Mouse (Mus musculus) forebrain, embryonic 12.5 days (tissue): Measurements from ENCODE around the gene Otulin. TPM values are rescaled to one million over a fixed set of nuclear protein-coding genes. Genes with fewer than 3 reads are reported as not detected.

ENCODE experiments used
- ATAC-seq: fragments of 200-750 bp; cut with Nextera tagmentation; 2 replicates; pipeline ENCODE4 v1.8.0; 2017; ENCODE audit warnings: moderate TSS enrichment; ENCODE audit not compliant: low FRiP score
- H3K27ac ChIP-seq: fragments of 300-500 bp; sonication (generic); 2 replicates; pipeline ENCODE4 v1.5.1; 2016; ENCODE audit warnings: mild to moderate bottlenecking
- H3K27me3 ChIP-seq: fragments of 300-500 bp; sonication (generic); 2 replicates; pipeline ENCODE4 v1.6.1; 2016; ENCODE audit warnings: mild to moderate bottlenecking
- H3K36me3 ChIP-seq: fragments of 300-500 bp; sonication (generic); replicated peaks from 2 replicates; pipeline ENCODE4 v1.6.1; 2016; ENCODE audit warnings: mild to moderate bottlenecking
- H3K4me1 ChIP-seq: fragments of 300-500 bp; sonication (generic); 2 replicates; pipeline ENCODE4 v1.6.1; 2016
- H3K4me2 ChIP-seq: fragments of 300-500 bp; sonication (generic); 2 replicates; pipeline ENCODE4 v1.6.1; 2016; ENCODE audit warnings: mild to moderate bottlenecking, moderate library complexity
- H3K4me3 ChIP-seq: fragments of 300-500 bp; sonication (generic); replicated peaks from 2 replicates; pipeline ENCODE4 v1.5.1; 2016; ENCODE audit warnings: mild to moderate bottlenecking
- H3K9ac ChIP-seq: fragments of 300-500 bp; sonication (generic); 2 replicates; pipeline ENCODE4 v1.6.1; 2016; ENCODE audit warnings: mild to moderate bottlenecking
- H3K9me3 ChIP-seq: fragments of 300-500 bp; sonication (generic); 2 replicates; pipeline ENCODE4 v1.6.1; 2016
- WGBS: fragments of 180-500 bp; shearing (Covaris S2); methylation state at CpG from one replicate; pipeline ENCODE4 v1.1.7; 2016; 5-methylcytosine and 5-hydroxymethylcytosine counted together
- polyA plus RNA-seq: library from polyadenylated mRNA; unstranded; fragments of >200 nt; fragmentation: Nextera tagmentation; extraction: Ambion mirVana; gene quantifications from 2 replicates; pipeline ENCODE4 v1.2.1, GENCODE M21; 2016

Gene Otulin
- polyA plus RNA-seq, 1 experiment from 2014 or later = 32.7 TPM

- peaks cover 16% of the 10 kb centered on the region for H3K4me1 ChIP-seq
- H3K27ac ChIP-seq = no peak overlapping the region
- H3K4me3 ChIP-seq = no peak overlapping the region
- peaks cover 7% of the 10 kb centered on the region for H3K36me3 ChIP-seq
- WGBS = 92% methylated on average over 6 of the region's 6 CpGs
- no peaks in the 10 kb centered on the region for H3K27me3 ChIP-seq
- H3K9ac ChIP-seq = no peak overlapping the region
- no peak for ATAC-seq
- no peaks in the 10 kb centered on the region for H3K9me3 ChIP-seq
- no peak overlapping the region for H3K4me2 ChIP-seq
Measured at GRCm38 (mm10) chr15:27583620-27584019, 46.9 kb downstream of the Otulin start.

- no peak overlapping the region for H3K4me3 ChIP-seq
- H3K27me3 ChIP-seq = no peaks in the 10 kb centered on the region
- H3K4me2 ChIP-seq = no peak overlapping the region
- ATAC-seq = no peak
- H3K9me3 ChIP-seq = no peaks in the 10 kb centered on the region
- no peak overlapping the region for H3K9ac ChIP-seq
- H3K36me3 ChIP-seq = peaks cover 7% of the 10 kb centered on the region
- WGBS = 83% methylated on average over 4 of the region's 4 CpGs
- no peak overlapping the region for H3K27ac ChIP-seq
- peaks cover 16% of the 10 kb centered on the region for H3K4me1 ChIP-seq
Measured at GRCm38 (mm10) chr15:27583042-27583441, 47.5 kb downstream of the Otulin start.

GRCm38 (mm10) chr15:27582428-27582827 is 48.1 kb downstream of the Otulin start:
- 79% methylated on average over 3 of the region's 3 CpGs for whole genome bisulfite sequencing
- Histone ChIP-seq H3K27me3 (no peaks in the 10 kb centered on the region), H3K4me2 (no peak overlapping the region), H3K9me3 (no peaks in the 10 kb centered on the region), H3K9ac (no peak overlapping the region), H3K36me3 (peaks cover 7% of the 10 kb centered on the region), H3K27ac (no peak overlapping the region), H3K4me1 (peaks cover 16% of the 10 kb centered on the region), H3K4me3 (no peak overlapping the region)
- no peak for ATAC-seq

GRCm38 (mm10) chr15:27581640-27582039 is 48.9 kb downstream of the Otulin start:
- H3K4me1 ChIP-seq = peaks cover 16% of the 10 kb centered on the region
- no peak overlapping the region for H3K4me2 ChIP-seq
- no peaks in the 10 kb centered on the region for H3K9me3 ChIP-seq
- H3K36me3 ChIP-seq = peaks cover 7% of the 10 kb centered on the region
- H3K9ac ChIP-seq = no peak overlapping the region
- H3K4me3 ChIP-seq = no peak overlapping the region
- peak overlapping the region; percentile 56 for H3K27ac ChIP-seq
- no peaks in the 10 kb centered on the region for H3K27me3 ChIP-seq
- peak; percentile 63 for ATAC-seq
- 5% methylated on average over 3 of the region's 3 CpGs for WGBS

GRCm38 (mm10) chr15:27580771-27581170 is 49.7 kb downstream of the Otulin start:
- no peak overlapping the region for H3K4me2 ChIP-seq
- WGBS = 87% methylated on average over 2 of the region's 2 CpGs
- H3K4me3 ChIP-seq = no peak overlapping the region
- no peaks in the 10 kb centered on the region for H3K27me3 ChIP-seq
- no peaks in the 10 kb centered on the region for H3K9me3 ChIP-seq
- H3K27ac ChIP-seq = no peak overlapping the region
- H3K36me3 ChIP-seq = peaks cover 7% of the 10 kb centered on the region
- no peak for ATAC-seq
- H3K4me1 ChIP-seq = peaks cover 16% of the 10 kb centered on the region
- no peak overlapping the region for H3K9ac ChIP-seq

- H3K9ac ChIP-seq = no peak overlapping the region
- no peaks in the 10 kb centered on the region for H3K9me3 ChIP-seq
- no peak overlapping the region for H3K4me2 ChIP-seq
- H3K36me3 ChIP-seq = peaks cover 7% of the 10 kb centered on the region
- no peak overlapping the region for H3K27ac ChIP-seq
- WGBS = 79% methylated on average over 2 of the region's 2 CpGs
- ATAC-seq = no peak
- no peak overlapping the region for H3K4me3 ChIP-seq
- H3K27me3 ChIP-seq = no peaks in the 10 kb centered on the region
- peaks cover 16% of the 10 kb centered on the region for H3K4me1 ChIP-seq
Measured at GRCm38 (mm10) chr15:27579853-27580252, 50.6 kb downstream of the Otulin start.

GRCm38 (mm10) chr15:27578918-27579317 is 51.6 kb downstream of the Otulin start:
- Histone ChIP-seq H3K36me3 (peaks cover 7% of the 10 kb centered on the region), H3K4me2 (no peak overlapping the region), H3K9me3 (no peaks in the 10 kb centered on the region), H3K27me3 (no peaks in the 10 kb centered on the region), H3K9ac (no peak overlapping the region), H3K27ac (no peak overlapping the region), H3K4me3 (no peak overlapping the region), H3K4me1 (peaks cover 16% of the 10 kb centered on the region)
- WGBS = 95% methylated on average over 6 of the region's 6 CpGs
- no peak for ATAC-seq

- peaks cover 16% of the 10 kb centered on the region for H3K4me1 ChIP-seq
- H3K27ac ChIP-seq = no peak overlapping the region
- peaks cover 7% of the 10 kb centered on the region for H3K36me3 ChIP-seq
- no peak overlapping the region for H3K4me2 ChIP-seq
- no peak overlapping the region for H3K9ac ChIP-seq
- 84% methylated on average over 16 of the region's 16 CpGs for WGBS
- no peaks in the 10 kb centered on the region for H3K9me3 ChIP-seq
- no peak for ATAC-seq
- H3K27me3 ChIP-seq = no peaks in the 10 kb centered on the region
- H3K4me3 ChIP-seq = no peak overlapping the region
Measured at GRCm38 (mm10) chr15:27577915-27578780, 52.3 kb downstream of the Otulin start.

- WGBS = 94% methylated on average over 1 of the region's 1 CpGs
- H3K27me3 ChIP-seq = no peaks in the 10 kb centered on the region
Measured at GRCm38 (mm10) chr15:27576886-27577285, 53.6 kb downstream of the Otulin start.

GRCm38 (mm10) chr15:27575932-27576331 is 54.6 kb downstream of the Otulin start:
- H3K36me3 ChIP-seq = peaks cover 10% of the 10 kb centered on the region; the same call in 1 of the 2 replicates
- 87% methylated on average over 3 of the region's 3 CpGs for WGBS
- H3K4me2 ChIP-seq = no peak overlapping the region
- ATAC-seq = no peak
- 0 out of 2 replicates have a peak, but pooled peaks cover 3% of the 10 kb centered on the region for H3K4me1 ChIP-seq
- H3K27me3 ChIP-seq = no peaks in the 10 kb centered on the region
- no peak overlapping the region for H3K4me3 ChIP-seq
- H3K9ac ChIP-seq = no peak overlapping the region
- no peaks in the 10 kb centered on the region for H3K9me3 ChIP-seq
- H3K27ac ChIP-seq = no peak overlapping the region

More at GRCm38 (mm10) chr15:27576886-27577285, 53.6 kb downstream of the Otulin start:
- Histone ChIP-seq H3K36me3 (peaks cover 7% of the 10 kb centered on the region; the same call in 1 of the 2 replicates), H3K9ac (no peak overlapping the region), H3K4me1 (peaks cover 13% of the 10 kb centered on the region), H3K4me2 (no peak overlapping the region), H3K27ac (no peak overlapping the region), H3K4me3 (no peak overlapping the region), H3K9me3 (no peaks in the 10 kb centered on the region)
- ATAC-seq = no peak

- no peak overlapping the region for H3K4me2 ChIP-seq
- no peak for ATAC-seq
- H3K36me3 ChIP-seq = peaks cover 10% of the 10 kb centered on the region; the same call in 1 of the 2 replicates
- H3K27ac ChIP-seq = no peak overlapping the region
- no peaks in the 10 kb centered on the region for H3K9me3 ChIP-seq
- H3K4me3 ChIP-seq = no peak overlapping the region
- no peaks in the 10 kb centered on the region for H3K4me1 ChIP-seq
- WGBS = 83% methylated on average over 8 of the region's 8 CpGs
- no peaks in the 10 kb centered on the region for H3K27me3 ChIP-seq
- no peak overlapping the region for H3K9ac ChIP-seq
Measured at GRCm38 (mm10) chr15:27574992-27575781, 55.3 kb downstream of the Otulin start.

- Histone ChIP-seq H3K27me3 (no peaks in the 10 kb centered on the region), H3K9me3 (no peaks in the 10 kb centered on the region), H3K4me1 (no peaks in the 10 kb centered on the region), H3K36me3 (peaks cover 17% of the 10 kb centered on the region; the same call in 1 of the 2 replicates), H3K4me2 (no peak overlapping the region), H3K4me3 (no peak overlapping the region), H3K27ac (no peak overlapping the region), H3K9ac (no peak overlapping the region)
- WGBS = 85% methylated on average over 8 of the region's 8 CpGs
- ATAC-seq = no peak
Measured at GRCm38 (mm10) chr15:27571179-27571578, 59.3 kb downstream of the Otulin start.
